Mouse (Mus musculus): ENCODE results near the gene Atp2a1. TPM values are rescaled to one million over a fixed set of nuclear protein-coding genes. Genes with fewer than 3 reads are reported as not detected.
"Not testable (repeated sequence)": the region's sequence is repeated elsewhere in the genome, so short reads cannot be mapped to it uniquely, and the experiment has no call there.

The Atp2a1 gene
- total RNA-seq (2022): 1 to 10 TPM in 3 of 4 experiments, under 1 TPM in 1; 0.95 to 9.4 (median 5.3) TPM

DNA sequence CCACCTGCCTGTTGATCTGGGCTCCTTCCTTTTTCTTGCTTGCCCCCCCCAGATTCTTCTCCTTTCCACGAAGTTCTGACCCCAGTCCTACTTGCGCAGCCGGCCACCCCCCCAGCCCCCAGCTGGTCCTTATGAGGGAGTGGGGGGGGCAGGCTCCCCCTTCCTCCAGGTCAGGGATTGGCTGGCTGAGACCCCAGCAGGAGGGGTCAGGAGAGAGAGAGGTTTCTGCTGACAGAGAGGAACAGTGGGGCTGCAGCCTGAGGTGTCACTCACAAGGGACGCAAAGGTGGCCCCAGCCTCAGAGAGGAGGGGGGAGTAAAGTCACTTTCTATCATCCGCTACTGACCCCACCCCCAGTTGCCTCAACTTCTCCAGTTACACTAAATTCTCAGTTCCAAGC, at the start of gene Atp2a1:
Gene Atp2a1, minus strand, starts transcription at position 105 of the 400 bp plus-strand sequence.
- no peak for DNase-seq (ENCODE audit: low spot score in 2 of 2)

DNA sequence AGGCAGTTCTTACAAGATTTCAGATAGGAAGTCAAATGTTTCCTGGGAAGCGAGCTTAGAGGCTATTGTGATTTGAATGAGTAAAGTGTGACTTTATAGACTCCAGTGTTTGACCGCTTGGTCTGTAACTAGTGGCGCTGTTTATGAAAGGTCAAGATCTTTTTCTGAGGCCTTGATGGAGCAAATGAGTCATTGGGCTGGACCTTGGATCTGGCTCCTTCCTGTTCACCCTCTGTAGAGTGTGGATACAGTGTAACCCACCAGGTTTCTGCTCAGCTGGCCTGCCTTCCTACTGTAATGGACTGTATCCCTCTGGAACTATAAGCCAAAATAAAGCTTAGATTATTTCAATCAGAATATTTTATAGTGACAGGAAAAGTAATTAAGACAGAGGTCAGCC, 48.4 kb upstream of the Atp2a1 start:
- no peak for DNase-seq (ENCODE audit: low spot score in 2 of 2)

DNA sequence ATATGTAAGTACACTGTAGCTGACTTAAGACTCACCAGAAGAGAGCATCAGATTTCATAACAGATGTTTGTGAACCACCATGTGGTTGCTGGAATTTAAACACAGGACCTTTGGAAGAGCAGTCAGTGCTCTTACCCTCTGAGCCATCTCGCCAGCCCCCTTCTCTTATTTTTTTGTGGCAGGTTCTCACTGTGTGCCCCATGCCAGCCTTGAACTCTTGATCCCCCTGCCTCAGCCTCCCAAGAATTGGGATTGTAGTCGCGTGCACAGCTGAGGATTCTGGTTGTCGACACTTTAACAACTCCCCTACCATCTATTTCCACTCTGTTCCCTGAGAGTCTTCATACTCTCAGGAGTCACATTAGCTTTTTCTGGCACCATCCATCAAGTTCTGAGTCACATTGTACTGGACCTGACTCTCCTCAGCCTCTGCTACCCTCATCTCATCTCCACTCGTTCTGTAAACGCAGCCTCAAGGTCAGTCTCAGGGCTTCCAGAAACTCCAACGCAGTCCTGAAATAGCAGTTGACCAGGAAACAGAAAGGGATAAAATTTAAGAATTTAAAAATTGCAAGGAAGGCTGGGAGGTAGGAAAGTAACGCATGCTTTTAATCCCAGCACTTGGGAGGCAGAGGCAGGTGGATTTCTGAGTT, 44.3 kb upstream of the Atp2a1 start:
- DNase-seq (ENCODE audit: low spot score in 2 of 2): no peak

DNA sequence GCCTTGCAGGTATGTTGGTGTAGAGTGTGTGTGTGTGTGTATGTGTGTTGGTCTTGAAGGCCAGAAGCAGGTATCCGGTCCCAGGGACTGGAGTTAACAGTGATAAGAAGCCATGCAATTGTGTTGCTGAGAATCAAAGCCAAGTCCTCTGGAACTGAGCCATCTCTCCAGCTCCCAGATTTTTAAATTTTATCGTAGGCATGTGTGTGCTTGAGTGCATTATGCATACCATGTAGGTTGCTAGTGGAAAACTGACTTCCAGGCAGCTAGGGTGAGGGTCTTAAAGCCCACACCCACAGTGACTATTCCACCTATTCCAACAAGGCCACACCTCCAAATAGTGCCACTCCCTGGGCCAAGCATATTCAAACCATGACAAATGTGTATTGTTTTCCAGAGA, 42.0 kb upstream of the Atp2a1 start:
- no peak for DNase-seq (ENCODE audit: low spot score in 2 of 2)

DNA sequence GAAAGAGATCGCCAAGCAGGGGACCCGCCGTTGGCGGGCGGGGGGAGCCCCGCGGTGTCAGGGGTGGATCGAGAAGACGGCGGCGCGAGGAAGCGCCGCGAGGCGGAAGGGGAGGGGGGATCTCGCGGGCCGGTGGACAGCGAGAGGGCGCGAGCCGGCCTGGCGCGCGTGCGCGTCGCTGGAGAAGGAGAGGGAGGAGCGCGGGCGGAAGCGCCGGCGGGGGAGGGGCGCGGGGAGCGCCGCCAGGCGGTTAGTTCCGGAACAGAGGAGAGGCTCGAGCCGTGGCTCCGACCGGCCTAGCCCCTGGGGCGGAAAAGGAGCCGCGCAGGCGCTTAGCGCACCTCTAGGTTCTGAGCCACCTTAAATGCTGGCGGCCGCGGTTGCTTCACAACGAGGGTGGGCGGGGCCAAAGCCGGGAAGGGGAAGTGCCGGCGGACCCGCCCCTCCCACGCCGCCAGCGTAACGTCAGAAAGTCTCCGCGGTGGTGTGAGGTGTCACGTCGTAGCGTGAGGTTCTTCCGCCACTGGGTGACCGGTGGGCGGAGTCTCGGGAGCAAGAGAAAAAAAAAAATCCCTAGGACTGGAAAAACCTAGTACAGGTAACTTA, 40.5 kb upstream of the Atp2a1 start, which contains the start of gene Atxn2l:
Gene Atxn2l, minus strand, starts transcription at position 165 of the 606 bp plus-strand sequence.
- DNase-seq (ENCODE audit: low spot score in 2 of 2): peak; percentile 97 to 98

DNA sequence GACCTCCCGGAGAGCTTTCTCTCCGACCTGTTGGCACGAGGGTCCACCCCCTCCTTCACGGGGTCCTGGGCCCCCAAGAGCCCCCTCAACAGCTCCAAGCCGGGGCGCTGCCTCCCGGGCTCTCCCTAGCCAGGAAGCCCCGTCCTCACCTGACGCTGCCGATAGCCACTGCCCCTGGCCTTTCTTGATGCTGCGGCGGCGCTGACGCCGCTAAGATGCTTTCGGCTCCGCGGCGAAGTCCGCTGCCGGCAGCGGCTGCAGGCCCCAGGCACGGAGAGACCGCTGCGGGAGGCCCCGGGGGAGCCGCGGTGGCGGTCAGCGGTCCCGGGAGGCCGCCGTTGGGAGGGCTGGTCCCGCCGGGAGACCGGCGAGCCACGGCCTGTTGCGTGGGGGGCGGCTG, 39.8 kb upstream of the Atp2a1 start:
- DNase-seq (ENCODE audit: low spot score in 2 of 2): no peak

DNA sequence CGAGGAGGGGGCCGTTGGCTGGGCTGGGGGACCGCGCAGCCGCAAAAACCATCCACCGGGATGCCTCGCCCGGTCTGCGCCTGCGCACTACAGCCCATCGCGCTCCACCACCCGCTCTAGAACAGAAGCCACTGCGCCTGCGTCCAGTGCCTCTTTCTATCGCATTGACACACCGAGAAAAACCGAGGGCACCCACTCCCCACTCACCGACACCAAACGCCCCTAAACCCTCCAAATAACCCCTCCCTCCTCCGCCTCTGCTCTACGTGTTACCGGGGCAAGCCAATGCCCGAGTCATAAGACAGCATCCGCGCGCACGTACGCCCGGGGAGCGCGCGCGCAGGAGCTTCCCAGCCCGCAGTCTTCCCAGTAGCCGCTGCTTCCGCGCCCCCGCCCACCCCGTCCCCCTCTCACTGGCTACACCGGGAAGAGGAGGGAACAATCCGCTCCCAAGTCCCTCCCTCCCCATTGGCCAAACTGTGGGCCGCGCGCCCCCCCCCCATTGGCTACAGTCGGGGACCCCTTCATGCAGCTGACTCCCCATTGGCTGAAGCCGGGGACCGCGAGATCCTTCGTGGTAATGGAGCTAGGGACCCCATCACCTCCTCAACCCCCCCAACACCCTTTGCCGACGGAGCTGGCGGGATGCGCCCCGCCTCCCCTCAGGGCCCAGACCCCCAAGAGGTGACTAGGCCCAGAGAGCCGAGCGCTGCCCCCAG, 39.3 kb upstream of the Atp2a1 start:
- peak; percentile 89 to 94 for DNase-seq (ENCODE audit: low spot score in 2 of 2)

DNA sequence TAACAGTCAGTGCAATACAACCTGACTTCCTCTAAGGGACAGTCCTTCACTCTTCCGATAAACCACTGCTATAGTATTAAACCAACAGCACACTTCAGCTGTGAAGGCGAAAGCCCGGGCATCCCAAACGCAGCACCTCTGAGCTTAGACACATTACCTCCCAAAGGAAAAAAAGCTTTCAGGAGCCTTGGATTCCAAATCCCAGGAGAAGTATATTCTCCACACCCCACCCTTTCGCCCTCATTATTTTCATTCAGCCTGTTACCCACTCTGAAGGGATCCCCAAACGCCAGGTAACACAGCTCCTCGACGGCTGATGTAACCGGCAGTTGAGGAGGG, 38.7 kb upstream of the Atp2a1 start:
- DNase-seq (ENCODE audit: low spot score in 2 of 2): no peak

DNA sequence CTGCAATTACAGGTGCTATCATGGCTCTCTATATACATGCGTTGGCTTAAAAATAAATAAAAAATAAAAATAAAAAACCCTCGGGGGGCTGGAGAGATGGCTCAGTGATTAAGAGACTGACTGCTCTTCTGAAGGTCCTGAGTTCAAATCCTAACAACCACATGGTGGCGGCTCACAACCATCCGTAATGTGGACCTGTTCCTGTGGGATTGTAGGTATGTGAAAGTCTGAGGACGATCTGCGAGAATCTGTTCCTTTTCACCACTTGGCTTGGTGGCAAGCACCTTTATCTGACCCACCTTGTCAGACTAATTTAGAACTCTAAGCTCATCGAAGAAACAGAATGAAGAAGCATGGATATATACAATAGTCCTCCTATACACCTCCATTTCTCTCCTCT, 36.5 kb upstream of the Atp2a1 start:
- no peak for DNase-seq (ENCODE audit: low spot score in 2 of 2)

DNA sequence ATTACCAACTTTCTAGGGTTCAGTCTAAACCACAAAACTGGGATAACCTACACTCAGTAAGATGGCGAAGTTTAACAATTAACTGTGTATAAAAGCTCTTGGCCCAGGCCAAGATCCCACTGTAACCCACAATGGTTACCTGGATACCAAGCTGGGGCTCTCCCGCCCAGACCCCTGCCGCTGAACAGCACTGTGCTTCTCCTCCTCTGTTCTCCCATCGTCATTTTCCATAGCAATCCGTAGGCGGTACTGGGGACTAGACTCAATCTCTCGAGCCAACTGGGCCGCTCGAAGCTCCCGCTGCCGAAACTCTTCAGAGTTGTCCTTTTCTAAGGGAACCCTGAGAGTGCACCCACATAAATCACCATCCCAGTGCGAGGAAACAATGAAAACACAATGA, 35.1 kb upstream of the Atp2a1 start:
- DNase-seq (ENCODE audit: low spot score in 2 of 2): no peak

DNA sequence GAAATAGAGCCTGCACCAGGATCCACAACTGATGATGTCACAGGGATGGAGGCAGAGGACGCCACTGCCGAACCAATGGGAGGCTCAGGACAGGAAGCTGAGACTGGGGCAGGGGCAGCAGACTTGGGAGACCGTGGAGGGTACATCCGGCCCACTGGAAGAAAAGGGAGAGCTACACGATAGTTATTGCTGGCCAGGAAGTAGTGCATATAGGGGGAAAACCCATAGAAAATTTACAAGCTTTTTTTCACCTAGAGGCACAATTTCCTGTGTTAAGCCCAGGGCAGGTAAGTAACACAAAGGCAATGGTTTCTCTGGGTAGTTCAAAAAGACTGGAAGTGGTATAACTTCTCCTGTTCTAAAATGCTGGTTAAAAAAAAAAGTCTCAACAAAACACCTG, 33.6 kb upstream of the Atp2a1 start:
- DNase-seq (ENCODE audit: low spot score in 2 of 2): no peak

DNA sequence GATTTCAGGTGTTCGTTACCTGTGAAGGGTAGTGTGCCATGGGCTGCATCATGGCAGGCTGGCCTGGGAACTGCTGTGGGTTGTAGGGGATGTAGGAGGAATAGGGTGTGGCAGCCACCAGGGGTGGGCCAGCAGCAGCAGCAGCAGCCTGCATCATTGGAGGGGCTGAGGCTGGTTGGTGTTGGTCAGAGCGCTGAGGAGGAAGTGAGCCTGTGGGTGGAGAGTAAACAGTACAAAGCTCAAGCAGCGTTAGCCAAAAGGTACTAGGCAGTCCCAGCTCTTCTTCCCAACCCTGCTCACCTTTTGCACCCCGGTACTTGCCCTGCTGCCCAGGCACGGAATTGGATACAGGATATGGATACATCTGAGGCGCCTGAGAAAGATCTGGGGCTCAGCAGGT, 31.2 kb upstream of the Atp2a1 start:
- DNase-seq (ENCODE audit: low spot score in 2 of 2): no peak

DNA sequence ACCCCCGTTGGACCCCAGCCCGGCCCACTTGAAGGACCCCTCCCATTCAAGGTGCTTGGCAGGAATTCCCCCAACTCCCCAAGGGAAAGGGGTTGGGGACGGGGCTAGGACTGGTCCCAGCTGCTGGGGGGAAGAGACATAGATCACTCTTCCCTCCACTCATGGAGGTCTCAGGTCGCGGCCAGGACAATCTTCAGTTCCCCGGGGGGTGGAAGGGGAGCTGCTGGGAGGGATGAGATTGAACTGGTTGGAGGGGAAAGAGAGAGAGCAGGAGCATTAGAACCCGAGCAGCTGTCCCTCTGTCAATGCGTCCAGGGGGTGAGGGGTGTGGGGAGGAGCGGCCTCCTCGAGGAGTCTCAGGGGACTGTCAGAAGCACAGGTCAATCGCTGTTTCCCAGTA, 29.1 kb upstream of the Atp2a1 start:
- DNase-seq (ENCODE audit: low spot score in 2 of 2): no peak

DNA sequence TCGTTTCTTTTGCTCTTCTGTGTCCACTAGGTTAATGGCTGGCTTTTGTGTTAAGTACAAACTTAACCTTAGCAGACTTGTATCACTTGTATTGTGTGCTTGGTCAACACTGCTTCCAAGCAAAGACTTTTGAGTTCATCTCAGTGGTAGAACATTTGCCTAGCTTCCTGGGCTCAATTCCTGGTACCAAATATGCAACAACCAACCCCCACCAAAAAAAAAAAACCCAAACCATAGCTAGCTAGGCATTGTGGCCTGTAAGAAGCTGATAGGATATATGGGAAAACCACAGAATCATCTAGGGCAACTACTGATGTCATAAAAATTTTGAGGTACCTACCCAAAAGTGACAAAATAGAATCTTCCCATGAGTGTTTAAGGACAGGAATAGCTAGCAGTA, 28.1 kb upstream of the Atp2a1 start:
- DNase-seq (ENCODE audit: low spot score in 2 of 2): no peak

DNA sequence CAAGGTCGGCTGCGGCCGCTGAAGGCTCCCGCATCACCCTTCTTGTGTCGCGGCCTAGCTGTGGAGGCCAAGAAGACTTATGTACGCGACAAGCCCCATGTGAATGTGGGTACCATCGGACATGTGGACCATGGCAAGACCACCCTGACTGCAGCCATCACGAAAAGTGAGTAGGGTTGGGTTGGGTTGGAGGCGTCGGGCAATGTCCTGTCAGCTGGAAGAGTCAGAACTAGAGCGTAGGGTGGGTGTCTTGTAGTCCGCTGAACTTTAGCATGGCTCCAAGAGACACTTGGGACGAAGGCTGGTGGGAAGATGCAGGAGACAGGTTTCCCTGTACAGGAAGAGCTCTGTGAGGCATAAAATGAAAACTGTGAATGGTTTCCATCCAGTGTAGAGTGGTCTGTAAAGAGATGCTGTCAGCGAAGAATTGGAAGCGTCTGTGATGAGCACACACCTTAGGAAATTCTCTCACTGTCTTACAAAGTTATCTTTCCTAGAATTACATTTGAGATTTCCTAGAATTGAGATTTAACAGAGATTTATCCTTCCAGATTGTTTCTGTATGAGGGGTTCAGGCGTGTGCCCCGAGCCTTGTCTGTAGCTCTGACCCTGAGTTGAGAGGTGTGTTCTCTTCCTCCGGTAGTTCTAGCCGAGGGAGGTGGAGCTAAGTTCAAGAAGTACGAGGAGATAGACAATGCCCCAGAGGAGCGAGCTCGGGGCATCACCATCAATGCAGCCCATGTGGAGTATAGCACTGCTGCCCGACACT, 24.9 kb upstream of the Atp2a1 start:
- not testable (repeated sequence) for DNase-seq (ENCODE audit: low spot score in 2 of 2)

DNA sequence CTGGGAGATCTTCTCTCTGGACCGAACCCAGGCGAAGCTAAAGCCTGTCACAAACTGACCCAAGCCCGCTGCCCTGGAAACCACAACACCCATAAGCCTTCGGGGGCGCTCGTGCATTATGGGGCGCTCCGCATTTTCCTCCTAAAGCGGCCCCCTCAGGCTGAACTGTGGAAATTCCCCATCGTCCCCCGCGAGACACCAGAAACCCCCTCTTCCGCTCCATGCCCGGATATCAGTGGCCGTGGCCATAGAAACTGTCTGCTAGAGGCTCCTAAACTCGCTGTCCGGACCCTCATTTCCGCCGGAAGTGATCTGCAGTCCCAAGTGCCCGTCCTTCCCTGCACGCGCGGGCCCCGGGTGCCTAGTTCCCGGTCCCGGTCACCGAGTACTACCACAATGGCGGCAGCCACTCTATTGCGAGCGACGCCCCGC, 24.2 kb upstream of the Atp2a1 start, which contains the start of gene Tufm:
Gene Tufm, plus strand, starts transcription at position 310 of the 432 bp plus-strand sequence.
- DNase-seq (ENCODE audit: low spot score in 2 of 2): peak; percentile 83 to 98

DNA sequence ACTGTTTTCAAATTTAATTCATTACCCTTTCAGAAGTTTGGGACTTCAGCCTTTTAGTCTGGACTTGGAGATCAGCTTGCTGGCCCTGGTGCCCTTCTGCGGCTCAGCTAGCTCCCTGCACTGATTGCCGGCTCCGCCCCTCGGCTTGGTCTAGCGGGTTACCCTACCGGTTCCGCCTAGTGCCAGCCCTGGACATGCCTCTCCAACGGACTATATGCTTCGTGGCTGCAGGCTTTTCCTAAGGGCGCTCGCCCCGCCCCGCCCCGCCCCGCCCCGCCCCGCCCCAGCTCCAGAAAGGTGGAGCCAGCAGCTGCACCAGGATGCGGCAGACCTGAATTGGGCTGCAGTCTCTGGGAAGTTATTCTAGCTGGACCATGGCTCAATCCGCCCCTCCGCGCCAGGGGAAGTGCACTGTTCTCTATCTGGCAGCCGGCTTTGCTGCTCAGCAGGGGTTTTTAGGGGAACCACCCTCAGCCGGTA, 19.5 kb upstream of the Atp2a1 start:
- DNase-seq (ENCODE audit: low spot score in 2 of 2): peak; percentile 43 to 52

DNA sequence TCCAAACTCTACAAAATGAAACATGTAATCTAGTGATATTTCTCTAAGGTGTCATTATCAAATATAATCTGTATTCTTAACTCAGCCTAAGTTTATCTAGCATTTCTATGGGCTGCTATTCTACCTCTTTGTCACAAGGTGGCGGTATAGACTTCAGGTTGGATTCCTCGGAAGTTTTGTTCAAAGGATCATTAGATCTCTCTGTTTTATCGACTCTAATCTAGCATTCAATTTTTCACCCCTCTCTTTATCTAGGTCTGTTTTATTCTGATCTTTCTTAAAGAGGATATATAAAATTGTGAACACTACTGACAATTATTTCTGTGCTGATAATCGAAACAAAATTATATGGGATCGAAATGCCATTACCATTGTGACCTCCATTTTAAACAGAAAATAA, 18.8 kb upstream of the Atp2a1 start:
- DNase-seq (ENCODE audit: low spot score in 2 of 2): no peak

DNA sequence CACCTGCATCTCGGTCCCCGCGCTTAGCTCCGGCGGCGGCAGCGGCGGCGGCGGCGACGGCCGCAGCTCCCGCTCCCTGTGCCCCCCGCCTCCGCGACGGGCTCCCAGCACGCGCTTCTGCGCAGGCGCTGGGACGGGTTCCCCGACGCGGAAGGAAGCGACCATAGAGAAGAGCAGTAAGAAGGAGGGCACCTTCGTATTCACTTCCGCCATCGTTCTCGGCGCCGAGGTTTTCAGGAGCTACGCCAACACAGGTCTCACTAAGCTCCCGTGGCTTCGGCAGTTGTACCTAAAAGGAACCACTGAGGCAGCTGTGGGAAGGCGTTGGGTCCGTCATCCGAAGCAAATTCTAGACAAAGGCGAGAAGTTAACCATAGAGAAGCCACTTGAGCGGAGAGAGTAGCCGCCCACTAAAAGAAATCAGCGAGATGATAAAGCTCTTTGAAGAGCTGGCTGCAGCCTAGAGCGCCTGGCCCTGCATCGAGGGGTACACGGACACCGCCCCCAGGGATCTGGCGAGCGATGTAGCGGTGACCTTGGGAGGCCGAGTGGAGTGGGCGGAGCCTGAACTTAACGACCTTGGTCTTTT, 12.2 kb upstream of the Atp2a1 start, which contains the start of gene Sh2b1:
Gene Sh2b1, minus strand, starts transcription at position 432 of the 589 bp plus-strand sequence.
- peak; percentile 84 to 87 for DNase-seq (ENCODE audit: low spot score in 2 of 2)

DNA sequence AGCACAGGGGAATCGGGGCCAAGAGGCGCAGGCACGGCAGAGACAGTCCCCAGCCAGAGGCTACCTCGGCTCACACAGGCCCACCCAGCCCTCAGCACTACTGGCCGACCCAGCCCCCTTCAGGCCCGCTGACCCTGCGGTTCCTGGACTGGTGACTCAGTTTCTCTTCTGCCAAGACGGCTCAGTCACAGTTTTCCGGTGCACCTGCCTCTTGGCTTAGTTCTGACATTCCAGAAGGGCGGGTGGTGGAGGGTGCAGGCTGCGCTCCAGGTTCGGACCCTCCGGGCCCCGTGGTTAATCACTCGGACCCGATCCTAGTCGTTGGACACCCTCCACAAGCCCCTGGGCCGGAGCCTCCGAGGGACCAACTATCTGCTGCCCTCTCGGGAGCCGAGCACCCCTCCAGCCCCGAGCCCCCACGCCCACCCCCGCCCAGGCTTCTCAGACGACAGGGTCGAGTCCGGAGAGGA, 11.6 kb upstream of the Atp2a1 start:
- peak in 1 of 2 experiments; percentile 27 for DNase-seq (ENCODE audit: low spot score in 2 of 2)

DNA sequence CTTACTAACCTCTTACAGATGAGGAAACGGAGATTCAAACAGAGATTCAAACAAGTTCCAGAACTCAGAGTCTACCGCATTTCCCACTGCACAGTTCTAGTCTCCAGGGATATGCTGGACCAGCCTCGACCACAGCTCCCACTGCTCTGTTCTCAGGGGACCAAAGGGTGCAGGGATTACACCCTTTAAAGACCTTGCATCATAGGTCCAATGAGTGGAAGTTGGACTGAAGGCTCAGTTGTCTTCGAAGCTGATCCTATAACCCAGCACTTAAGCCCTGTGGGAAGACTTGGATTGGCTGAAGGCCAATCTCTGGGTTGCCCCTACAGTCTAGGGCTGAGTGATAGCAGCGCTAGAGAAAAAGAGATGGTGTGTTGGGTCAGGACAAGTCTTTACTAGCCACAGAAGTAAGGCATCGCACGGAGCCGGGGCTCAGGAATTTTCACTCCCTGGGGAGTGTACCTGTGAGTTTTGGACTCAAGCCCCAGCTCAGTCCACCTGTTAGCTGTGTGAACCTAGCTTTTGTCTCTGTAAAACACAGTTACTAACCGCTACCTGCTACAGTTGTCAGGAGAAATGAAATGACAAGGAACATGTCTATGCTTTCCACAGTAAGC, 10.7 kb upstream of the Atp2a1 start:
- no peak for DNase-seq (ENCODE audit: low spot score in 2 of 2)
